Mouse (Mus musculus) E14TG2a.4 (cell line): ENCODE measurements around the gene Rnf103.

ENCODE experiments used
- H3K27me3 ChIP-seq: 2 replicates; pipeline ENCODE4 v1.6.1; 2014; ENCODE audit warnings: low read length, control low read depth; ENCODE audit not compliant: insufficient read depth
- H3K36me3 ChIP-seq: 2 replicates; pipeline ENCODE4 v1.6.1; 2014; ENCODE audit warnings: low read length, control low read depth; ENCODE audit not compliant: insufficient read depth
- H3K4me1 ChIP-seq: replicated peaks from 2 replicates; pipeline ENCODE4 v1.6.1; 2014; ENCODE audit warnings: low read depth, low read length, control low read depth
- H3K4me3 ChIP-seq: replicated peaks from 2 replicates; pipeline ENCODE4 v1.5.1; 2014; ENCODE audit warnings: mild to moderate bottlenecking, low read length
- H3K9me3 ChIP-seq: 2 replicates; pipeline ENCODE4 v1.6.1; 2014; ENCODE audit warnings: low read length, control low read depth
- CTCF ChIP-seq: conservative IDR thresholded peaks from 2 replicates; pipeline ENCODE4 v1.5.1; 2014; ENCODE audit warnings: low read length
- NANOG ChIP-seq: IDR thresholded peaks from 2 replicates; pipeline ENCODE4 v1.6.1; 2014; ENCODE audit warnings: borderline replicate concordance, low read length, mixed read lengths
- POU5F1 ChIP-seq: IDR thresholded peaks from 2 replicates; pipeline ENCODE4 v1.6.1; 2014; ENCODE audit warnings: low read length, borderline replicate concordance

Gene Rnf103

DNA sequence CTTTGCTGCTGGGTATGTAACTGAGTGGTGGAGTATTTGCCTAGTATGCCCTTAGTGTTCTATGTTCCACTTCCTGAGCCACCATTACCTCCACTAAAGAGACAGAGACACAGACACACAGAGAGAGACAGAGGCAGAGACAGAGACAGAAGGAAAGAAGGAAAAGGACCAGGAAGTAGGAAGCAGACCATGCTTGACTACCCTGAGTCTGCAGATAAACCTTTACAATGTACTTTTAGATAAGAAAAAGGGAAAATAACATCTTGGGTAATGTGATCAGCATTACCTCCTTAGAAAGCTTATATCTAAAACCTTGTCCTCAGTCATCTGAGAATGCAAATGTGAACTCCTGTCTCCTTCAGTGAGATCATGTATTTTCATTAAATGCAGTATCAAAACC, 10.0 kb downstream of the Rnf103 start:
- Histone ChIP-seq H3K4me3 (no peak overlapping the region), H3K27me3 (no peaks in the 10 kb centered on the region), H3K36me3 (no peaks in the 10 kb centered on the region), H3K4me1 (no peaks in the 10 kb centered on the region), H3K9me3 (no peaks in the 10 kb centered on the region)
- no peak for TF ChIP-seq POU5F1

DNA sequence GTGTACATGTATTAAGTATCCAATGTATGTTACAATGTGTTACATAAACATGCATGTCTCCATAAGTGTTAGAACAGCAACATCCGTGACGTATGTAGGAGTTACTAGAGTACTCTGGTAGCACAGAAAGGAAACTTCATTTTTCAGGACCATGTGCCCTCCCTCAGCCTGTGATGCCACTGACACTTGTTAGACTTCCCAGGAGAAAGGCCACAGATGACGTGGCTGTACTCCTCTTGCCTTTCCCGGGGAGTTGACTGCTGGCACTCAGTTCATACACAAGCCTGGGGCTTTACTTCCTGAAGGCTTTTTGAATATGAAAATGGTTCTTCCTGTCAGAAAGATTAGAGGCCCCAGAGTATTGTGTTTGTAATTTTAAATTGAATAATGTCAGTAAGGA, 10.4 kb downstream of the Rnf103 start:
- Histone ChIP-seq H3K4me3 (no peak overlapping the region), H3K9me3 (no peaks in the 10 kb centered on the region), H3K27me3 (no peaks in the 10 kb centered on the region), H3K4me1 (no peaks in the 10 kb centered on the region), H3K36me3 (no peaks in the 10 kb centered on the region)
- TF ChIP-seq POU5F1: no peak
- no peak for TF ChIP-seq NANOG
- TF ChIP-seq CTCF: no peak

DNA sequence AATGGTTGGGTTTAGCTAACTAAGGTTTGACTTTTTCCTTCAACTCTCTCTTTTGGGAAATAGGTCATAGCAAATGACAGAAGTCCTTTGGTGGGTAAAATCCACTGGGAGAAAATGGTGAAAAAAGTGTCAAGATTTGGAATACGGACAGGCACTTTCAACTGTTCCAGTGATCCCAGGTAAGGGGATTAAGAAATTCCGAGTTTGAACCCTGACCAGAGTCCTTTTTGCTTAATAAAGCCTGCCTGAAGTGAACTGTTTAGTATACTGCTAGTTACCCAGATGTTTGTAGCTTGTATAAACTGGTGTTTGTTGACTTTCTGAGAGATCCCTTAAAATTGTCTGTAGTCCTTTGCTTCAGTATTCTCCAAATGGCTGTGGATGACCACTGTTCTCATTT, 12.0 kb downstream of the Rnf103 start:
- no peaks in the 10 kb centered on the region for H3K36me3 ChIP-seq
- no peak for TF ChIP-seq NANOG
- TF ChIP-seq POU5F1: no peak
- TF ChIP-seq CTCF: no peak
- no peaks in the 10 kb centered on the region for H3K4me1 ChIP-seq
- no peak overlapping the region for H3K4me3 ChIP-seq
- H3K27me3 ChIP-seq: no peaks in the 10 kb centered on the region
- no peaks in the 10 kb centered on the region for H3K9me3 ChIP-seq

DNA sequence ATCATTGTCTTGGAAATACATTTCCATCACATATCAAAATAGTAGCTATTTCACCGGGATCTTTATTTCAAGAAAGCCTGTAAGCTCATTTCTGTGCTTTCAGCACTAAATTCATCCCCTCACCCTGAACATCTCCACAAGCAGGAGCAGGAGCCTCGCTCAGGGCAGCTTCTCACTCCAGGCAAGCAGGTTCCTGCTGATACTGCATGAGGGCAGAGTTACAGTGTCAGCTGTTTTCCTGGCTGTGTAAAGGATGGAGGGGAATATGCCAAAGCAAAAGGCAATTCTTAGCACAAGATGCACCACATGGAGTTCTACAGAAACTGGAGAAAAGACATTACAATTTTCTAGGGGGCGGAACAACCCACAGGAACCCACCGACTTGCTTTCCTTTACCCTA, 25.8 kb downstream of the Rnf103 start:
- H3K4me1 ChIP-seq: no peaks in the 10 kb centered on the region
- H3K27me3 ChIP-seq: no peaks in the 10 kb centered on the region
- no peak for TF ChIP-seq POU5F1
- no peak for TF ChIP-seq NANOG
- TF ChIP-seq CTCF: no peak
- H3K36me3 ChIP-seq: no peaks in the 10 kb centered on the region
- H3K4me3 ChIP-seq: no peak overlapping the region
- H3K9me3 ChIP-seq: no peaks in the 10 kb centered on the region

DNA sequence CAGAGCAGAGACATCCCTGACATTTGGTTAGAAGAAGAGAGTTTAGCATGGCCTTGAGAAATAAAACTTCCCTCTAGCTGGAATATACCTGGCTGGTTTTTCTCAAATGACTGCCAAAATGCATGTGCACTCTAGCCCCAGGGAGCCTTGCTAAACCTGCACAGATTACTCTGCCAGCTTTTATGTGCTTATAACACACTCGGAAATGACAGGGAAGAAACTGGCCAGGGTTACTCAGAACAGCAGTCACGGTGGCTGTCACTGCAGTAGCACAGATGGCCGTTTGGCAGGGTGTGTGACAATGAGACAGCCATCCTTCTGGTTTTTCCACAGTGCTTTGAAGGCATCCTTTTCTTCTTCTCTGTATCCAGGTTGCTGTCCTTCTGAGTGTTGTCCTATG, 31.9 kb downstream of the Rnf103 start:
- no peaks in the 10 kb centered on the region for H3K9me3 ChIP-seq
- H3K27me3 ChIP-seq: peaks cover 2% of the 10 kb centered on the region; the same call in 1 of the 2 replicates
- no peak overlapping the region for H3K4me3 ChIP-seq
- H3K36me3 ChIP-seq: no peaks in the 10 kb centered on the region
- peaks cover 12% of the 10 kb centered on the region for H3K4me1 ChIP-seq
- TF ChIP-seq POU5F1 (no peak), CTCF (no peak), NANOG (no peak)

DNA sequence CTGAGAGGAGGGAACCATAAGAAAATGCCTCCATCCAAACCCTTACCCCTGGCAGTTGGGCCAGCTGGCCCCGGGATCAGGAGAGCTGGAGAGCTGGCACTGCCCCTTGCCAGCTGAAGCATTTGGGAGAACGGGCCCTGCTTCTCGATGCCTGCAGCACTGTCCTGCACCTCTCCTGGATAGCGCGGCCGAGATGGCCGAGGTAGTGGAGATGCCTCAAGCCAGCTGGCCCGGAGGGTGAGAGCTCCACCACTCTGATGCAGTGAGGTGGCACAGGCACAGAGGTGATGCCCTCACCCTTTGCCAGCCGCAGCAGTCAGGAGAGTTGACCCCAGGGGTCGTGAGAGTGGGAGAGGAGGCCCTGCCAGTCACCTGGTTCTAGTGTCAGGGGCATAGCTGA, 33.4 kb downstream of the Rnf103 start:
- peaks cover 12% of the 10 kb centered on the region for H3K4me1 ChIP-seq
- no peaks in the 10 kb centered on the region for H3K36me3 ChIP-seq
- no peak overlapping the region for H3K4me3 ChIP-seq
- TF ChIP-seq POU5F1 (no peak), CTCF (no peak), NANOG (no peak)
- no peaks in the 10 kb centered on the region for H3K9me3 ChIP-seq
- peaks cover 2% of the 10 kb centered on the region; the same call in 1 of the 2 replicates for H3K27me3 ChIP-seq

DNA sequence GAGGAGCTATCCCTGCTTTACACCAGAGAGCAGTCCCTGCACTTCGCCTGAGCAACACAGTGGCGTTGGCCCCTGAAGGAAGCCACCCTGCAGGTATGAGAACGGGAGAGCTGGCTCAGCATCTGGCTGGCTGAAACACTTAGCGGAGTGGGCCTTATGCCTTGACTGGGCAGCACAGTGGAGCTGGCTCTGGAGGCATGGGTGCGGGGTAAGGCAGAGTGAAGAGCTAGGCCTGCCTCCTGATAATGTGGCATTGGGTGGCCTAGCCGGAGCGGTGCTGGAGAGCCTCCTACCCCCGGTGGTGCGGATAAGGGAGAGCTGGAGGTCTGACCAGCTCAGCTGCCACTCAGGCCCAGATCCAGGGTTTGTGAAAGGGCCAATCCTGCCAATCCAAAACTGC, 34.1 kb downstream of the Rnf103 start:
- TF ChIP-seq POU5F1 (no peak), CTCF (no peak), NANOG (no peak)
- peaks cover 2% of the 10 kb centered on the region; the same call in 1 of the 2 replicates for H3K27me3 ChIP-seq
- H3K4me1 ChIP-seq: peaks cover 12% of the 10 kb centered on the region
- H3K9me3 ChIP-seq: no peaks in the 10 kb centered on the region
- H3K4me3 ChIP-seq: peak overlapping the region; percentile 43; the same call in 1 of the 2 replicates
- no peaks in the 10 kb centered on the region for H3K36me3 ChIP-seq

DNA sequence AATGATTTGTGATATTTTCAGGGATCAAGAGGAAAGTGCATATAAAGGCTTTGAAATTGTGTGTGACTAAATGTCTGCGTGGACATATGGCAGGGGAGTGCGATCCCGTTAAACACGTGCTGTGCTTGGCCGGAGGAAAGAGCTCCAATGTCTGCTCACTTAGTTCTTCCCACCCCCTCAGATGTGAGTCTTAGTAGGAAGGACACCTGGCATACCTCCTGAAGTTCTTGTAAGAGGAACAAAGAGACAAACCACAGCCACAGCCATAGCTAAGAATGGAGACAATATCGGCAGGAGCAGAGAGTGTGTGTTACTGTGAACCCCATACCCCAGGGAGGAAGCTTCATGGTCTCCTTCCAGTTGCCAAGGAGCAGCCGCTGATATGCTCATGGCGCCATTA, 36.5 kb downstream of the Rnf103 start:
- H3K4me3 ChIP-seq: no peak overlapping the region
- H3K27me3 ChIP-seq: no peaks in the 10 kb centered on the region; the same call in 1 of the 2 replicates
- peaks cover 12% of the 10 kb centered on the region for H3K4me1 ChIP-seq
- no peaks in the 10 kb centered on the region for H3K9me3 ChIP-seq
- H3K36me3 ChIP-seq: no peaks in the 10 kb centered on the region
- no peak for TF ChIP-seq NANOG
- TF ChIP-seq CTCF: no peak
- no peak for TF ChIP-seq POU5F1

DNA sequence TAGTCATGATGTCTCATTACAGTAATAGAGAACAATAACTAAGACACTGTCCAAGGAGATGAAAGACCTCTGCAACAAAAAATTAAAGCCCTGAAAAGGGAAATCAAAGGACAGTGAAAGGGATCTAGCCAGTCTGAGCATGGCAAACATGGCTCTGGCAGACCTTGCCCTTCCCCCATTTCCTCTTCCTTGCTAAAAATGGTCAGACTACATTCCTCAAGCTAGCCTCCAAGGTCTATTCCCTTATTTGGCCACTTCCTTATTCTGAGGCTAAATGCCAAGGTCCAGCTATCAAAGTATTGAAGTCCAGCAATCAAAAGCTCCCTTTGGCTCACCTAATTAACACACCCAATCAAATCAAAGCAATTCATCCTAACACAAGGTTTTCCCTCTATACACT, 43.6 kb downstream of the Rnf103 start:
- H3K36me3 ChIP-seq: no peaks in the 10 kb centered on the region
- H3K4me1 ChIP-seq: no peaks in the 10 kb centered on the region
- no peak overlapping the region for H3K4me3 ChIP-seq
- TF ChIP-seq POU5F1: no peak
- no peak for TF ChIP-seq NANOG
- no peak for TF ChIP-seq CTCF
- no peaks in the 10 kb centered on the region for H3K27me3 ChIP-seq
- no peaks in the 10 kb centered on the region for H3K9me3 ChIP-seq
